Mouse (Mus musculus) small intestine, adult 2 months (tissue): Measurements from ENCODE around the gene Fn3krp. TPM values are rescaled to one million over a fixed set of nuclear protein-coding genes. Genes with fewer than 3 reads are reported as not detected.

Experiments
- H3K27ac ChIP-seq: fragments of 200-500 bp; 2 replicates; pipeline ENCODE4 v1.5.1; 2012; ENCODE audit warnings: low read depth, low read length, control low read depth, inconsistent platforms; ENCODE audit not compliant: insufficient read depth
- H3K27me3 ChIP-seq: fragments of 200-500 bp; 2 replicates; pipeline ENCODE4 v1.6.1; 2012; ENCODE audit warnings: mild to moderate bottlenecking, moderate library complexity, low read length, inconsistent platforms; ENCODE audit not compliant: control insufficient read depth, insufficient read depth
- H3K36me3 ChIP-seq: fragments of 200-500 bp; 2 replicates; pipeline ENCODE4 v1.6.1; 2012; ENCODE audit warnings: mild to moderate bottlenecking, low read length, control low read depth, inconsistent platforms; ENCODE audit not compliant: control insufficient read depth, insufficient read depth
- H3K4me1 ChIP-seq: fragments of 200-500 bp; 2 replicates; pipeline ENCODE4 v1.6.1; 2012; ENCODE audit warnings: low read length, inconsistent platforms, mixed read lengths; ENCODE audit not compliant: control insufficient read depth, insufficient read depth, insufficient read length
- H3K4me3 ChIP-seq: fragments of 200-500 bp; 2 replicates; pipeline ENCODE4 v1.5.1; 2012; ENCODE audit warnings: low read depth, mild to moderate bottlenecking, control low read depth, inconsistent platforms, low read length, moderate library complexity
- CTCF ChIP-seq: fragments of 200-500 bp; IDR thresholded peaks from 2 replicates; pipeline ENCODE4 v1.5.1; 2012; ENCODE audit warnings: low read depth, mild to moderate bottlenecking, control low read depth, inconsistent platforms, low read length, moderate library complexity, mixed read lengths; ENCODE audit not compliant: insufficient replicate concordance, insufficient read length; ENCODE audit errors: extremely low read depth
- POLR2A ChIP-seq: fragments of 200-500 bp; IDR thresholded peaks from 2 replicates; pipeline ENCODE4 v1.6.1; 2012; ENCODE audit warnings: low read depth, mild to moderate bottlenecking, control low read depth, inconsistent platforms, low read length, moderate library complexity
- WGBS: fragments of 180-500 bp; shearing (Covaris S2); methylation state at CpG from one replicate; pipeline ENCODE4 v1.1.7; 2018; 5-methylcytosine and 5-hydroxymethylcytosine counted together
- polyA plus RNA-seq: library from polyadenylated mRNA; depleted of rRNA; stranded (reverse); fragments of >200 nt; gene quantifications from 2 replicates; pipeline ENCODE4 v1.2.3, GENCODE M21; 2012

Fn3krp gene
- polyA plus RNA-seq, 1 experiment = 1.9 TPM

DNA sequence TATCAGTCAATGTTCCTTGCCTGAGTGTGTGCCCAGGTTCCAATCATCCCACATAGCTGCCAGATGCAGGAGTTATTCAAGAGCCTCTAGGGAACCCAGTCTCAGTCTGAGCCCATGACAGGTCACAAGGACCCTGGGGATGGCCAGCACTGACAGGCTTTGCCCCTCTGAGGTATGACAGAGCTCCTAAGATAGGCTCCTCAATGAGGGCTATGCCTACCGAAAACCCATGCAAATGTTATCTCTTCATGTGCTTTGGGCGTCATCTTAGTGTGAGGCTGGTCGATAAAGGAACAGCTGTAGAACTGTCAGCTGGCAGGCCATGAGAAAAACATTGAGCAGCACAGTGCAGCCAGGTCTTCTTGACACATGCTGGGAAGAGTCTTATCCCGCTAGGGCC is 12.2 kb downstream of the Fn3krp start:
- Histone ChIP-seq H3K4me3 (no peak overlapping the region), H3K27me3 (no peaks in the 10 kb centered on the region), H3K4me1 (0 out of 2 replicates have a peak, but pooled peaks cover 7% of the 10 kb centered on the region), H3K36me3 (peaks cover 2% of the 10 kb centered on the region; the same call in 1 of the 2 replicates), H3K27ac (no peak overlapping the region)
- TF ChIP-seq CTCF (no peak), POLR2A (no peak)
- WGBS = 74% methylated on average over 4 of the region's 4 CpGs

DNA sequence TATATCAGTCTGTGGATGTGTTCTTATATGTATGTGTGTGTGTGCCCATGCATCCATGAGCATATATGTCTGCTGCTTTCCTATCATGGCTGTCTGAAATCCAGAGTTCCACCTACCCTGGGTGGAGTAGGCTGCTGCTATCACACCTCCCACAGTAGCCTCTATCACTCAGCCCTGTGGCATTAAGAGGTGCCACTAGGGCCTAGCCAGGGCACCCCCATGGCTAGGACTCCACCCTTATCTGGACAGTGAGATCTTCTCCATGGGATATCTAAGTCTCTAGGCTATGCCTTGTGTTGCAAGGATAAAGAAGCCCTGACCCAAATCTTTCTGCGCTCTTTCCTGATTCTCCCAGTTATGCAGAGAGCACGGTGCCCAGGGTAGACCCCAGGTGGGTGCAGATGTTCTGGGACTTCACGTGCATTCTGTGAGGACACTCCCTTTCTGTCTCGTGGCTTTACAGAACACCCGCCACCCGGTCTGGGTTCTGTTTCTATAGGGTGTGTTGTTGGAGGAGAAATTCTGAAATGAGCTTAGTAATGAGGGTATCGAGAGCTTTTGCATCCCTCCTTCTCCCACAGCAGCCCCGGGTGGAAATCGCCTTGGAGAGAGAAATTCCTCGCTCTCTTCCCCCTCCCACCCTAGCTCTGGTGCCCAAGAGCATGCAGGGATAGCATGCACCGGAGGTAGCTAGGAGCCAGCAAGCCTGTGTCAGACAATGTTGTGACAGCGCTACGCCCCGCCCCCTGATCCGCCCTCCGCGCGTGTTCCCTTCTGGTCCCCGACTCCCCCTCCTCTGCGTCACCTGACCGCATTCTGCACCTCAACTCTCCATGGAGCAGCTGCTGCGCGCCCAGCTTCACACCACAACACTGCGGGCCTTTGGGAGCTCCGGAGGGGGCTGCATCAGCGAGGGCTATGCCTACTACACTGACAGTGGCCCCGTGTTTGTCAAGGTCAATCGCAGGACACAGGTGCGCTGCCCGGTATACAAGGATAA is 13.3 kb downstream of the Fn3krp start, which contains the start of gene Fn3k:
Gene Fn3k (plus strand): TSS at position 758 of the 1,000 bp plus-strand sequence.
- Histone ChIP-seq H3K36me3 (no peaks in the 10 kb centered on the region), H3K27ac (no peak within 1 kb of the TSS), H3K4me1 (0 out of 2 replicates have a peak, but pooled peaks cover 7% of the 10 kb centered on the region), H3K27me3 (no peaks in the 10 kb centered on the region), H3K4me3 (peak within 1 kb of the TSS; percentile 61)
- WGBS = 6% methylated on average over 30 of the region's 30 CpGs
- TF ChIP-seq POLR2A = no peak
- TF ChIP-seq CTCF = no peak

DNA sequence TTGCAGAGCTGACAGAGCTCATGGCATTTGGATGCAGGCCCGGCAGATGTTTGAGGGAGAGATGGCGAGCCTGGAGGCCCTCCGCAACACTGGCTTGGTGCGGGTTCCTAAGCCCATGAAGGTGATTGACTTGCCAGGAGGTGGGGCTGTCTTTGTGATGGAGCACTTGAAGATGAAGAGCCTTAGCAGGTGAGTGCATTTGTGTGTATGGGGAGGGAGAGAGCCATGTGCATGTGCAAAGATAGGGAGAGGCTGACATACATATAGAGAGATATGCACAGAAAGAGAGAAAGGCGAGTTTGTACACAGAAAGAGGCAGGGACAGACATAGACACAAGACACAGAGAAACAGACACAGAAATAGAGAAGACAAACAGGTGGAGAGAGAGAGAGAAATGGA is 16.0 kb downstream of the Fn3krp start:
- no peak overlapping the region for H3K4me3 ChIP-seq
- H3K27me3 ChIP-seq = no peaks in the 10 kb centered on the region
- no peak for TF ChIP-seq CTCF
- no peak for TF ChIP-seq POLR2A
- 82% methylated on average over 5 of the region's 5 CpGs for WGBS
- H3K4me1 ChIP-seq = 0 out of 2 replicates have a peak, but pooled peaks cover 7% of the 10 kb centered on the region
- H3K36me3 ChIP-seq = no peaks in the 10 kb centered on the region
- H3K27ac ChIP-seq = no peak overlapping the region

DNA sequence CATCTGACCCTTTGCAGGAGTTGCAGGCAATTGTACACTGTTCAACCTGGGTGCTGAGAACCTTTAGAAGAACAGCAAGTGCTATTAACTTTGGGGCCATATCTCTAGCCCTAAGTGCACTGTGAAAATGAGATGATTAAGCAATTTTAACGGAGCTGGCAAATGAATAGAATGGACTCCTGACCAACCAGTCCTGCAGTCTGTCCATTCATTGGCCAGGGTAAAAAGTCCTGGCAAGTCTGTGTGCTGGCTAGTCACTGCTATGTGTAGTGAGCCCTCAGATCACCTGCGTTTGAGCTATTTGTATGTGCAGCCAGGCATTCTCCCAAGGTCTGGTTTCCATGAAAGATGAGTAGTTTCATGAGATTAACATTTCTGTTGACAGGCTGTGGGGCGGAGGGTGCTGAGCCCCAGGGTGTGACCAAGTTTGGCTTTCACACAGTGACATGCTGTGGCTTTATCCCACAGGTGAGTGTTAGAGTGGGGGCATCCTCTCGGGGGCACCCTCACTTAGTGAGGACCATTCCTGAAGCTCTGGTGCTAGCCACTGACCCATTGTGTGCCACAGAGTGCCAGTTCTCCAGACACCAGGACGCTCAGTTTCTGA is 18.6 kb downstream of the Fn3krp start:
- Histone ChIP-seq H3K27ac (no peak overlapping the region), H3K27me3 (no peaks in the 10 kb centered on the region), H3K4me1 (0 out of 2 replicates have a peak, but pooled peaks cover 3% of the 10 kb centered on the region), H3K4me3 (no peak overlapping the region), H3K36me3 (no peaks in the 10 kb centered on the region)
- TF ChIP-seq CTCF (no peak), POLR2A (no peak)
- 59% methylated on average over 5 of the region's 5 CpGs for WGBS

DNA sequence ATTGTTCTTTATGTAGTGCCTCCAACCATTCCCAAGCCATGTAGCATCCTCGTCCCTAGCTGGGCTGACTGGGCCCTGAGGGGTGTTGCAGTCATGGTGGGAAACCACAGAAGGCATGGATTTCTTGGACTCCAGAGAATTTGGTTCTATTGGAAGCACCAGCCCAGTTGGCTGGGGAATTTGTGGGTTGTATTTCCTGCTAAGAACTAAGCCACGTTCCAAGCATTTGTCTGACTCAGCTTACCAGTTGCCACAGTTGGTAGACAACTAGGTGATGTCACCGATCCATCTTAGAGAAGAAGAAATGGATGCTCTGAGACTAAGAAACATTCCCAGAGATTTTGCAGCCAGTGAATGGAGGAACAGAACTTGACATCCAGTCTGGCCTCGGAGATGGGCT is 20.5 kb downstream of the Fn3krp start:
- Histone ChIP-seq H3K27ac (no peak overlapping the region), H3K27me3 (no peaks in the 10 kb centered on the region), H3K4me1 (no peaks in the 10 kb centered on the region), H3K36me3 (no peaks in the 10 kb centered on the region), H3K4me3 (no peak overlapping the region)
- TF ChIP-seq POLR2A = no peak
- TF ChIP-seq CTCF = no peak
- WGBS = 84% methylated on average over 4 of the region's 4 CpGs

DNA sequence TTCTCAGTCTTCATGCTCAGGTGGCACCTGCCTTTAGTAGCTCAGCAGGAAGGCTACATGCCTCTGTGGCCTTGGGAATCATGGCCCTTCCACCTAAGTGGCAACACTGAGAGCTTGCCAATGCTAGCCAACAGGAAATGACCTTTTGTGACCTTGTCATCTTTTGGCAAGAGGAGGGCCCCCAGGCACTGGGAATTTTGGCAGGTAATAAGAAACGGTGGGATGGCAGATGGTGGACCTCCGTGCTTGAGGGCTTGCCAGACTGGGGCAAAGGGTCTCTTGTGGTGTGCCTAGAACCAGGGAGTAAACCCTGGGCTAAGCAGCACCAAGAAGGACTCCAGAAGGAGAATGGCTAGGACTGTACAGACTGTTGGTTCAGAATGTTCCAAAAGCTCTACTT is 20.9 kb downstream of the Fn3krp start:
- TF ChIP-seq CTCF = no peak
- no peak for TF ChIP-seq POLR2A
- no peak overlapping the region for H3K27ac ChIP-seq
- H3K4me1 ChIP-seq = no peaks in the 10 kb centered on the region
- no peaks in the 10 kb centered on the region for H3K27me3 ChIP-seq
- no peak overlapping the region for H3K4me3 ChIP-seq
- 35% methylated on average over 2 of the region's 2 CpGs for WGBS
- no peaks in the 10 kb centered on the region for H3K36me3 ChIP-seq
